Mouse (Mus musculus) fibroblast of lung, adult 2 months (primary cell): ENCODE measurements around the gene Cnot11.

Source experiments
- DNase-seq: peaks from one replicate; pipeline ENCODE4 v3.0.0-alpha.2; 2011; ENCODE audit warnings: low read depth

Gene Cnot11

DNA sequence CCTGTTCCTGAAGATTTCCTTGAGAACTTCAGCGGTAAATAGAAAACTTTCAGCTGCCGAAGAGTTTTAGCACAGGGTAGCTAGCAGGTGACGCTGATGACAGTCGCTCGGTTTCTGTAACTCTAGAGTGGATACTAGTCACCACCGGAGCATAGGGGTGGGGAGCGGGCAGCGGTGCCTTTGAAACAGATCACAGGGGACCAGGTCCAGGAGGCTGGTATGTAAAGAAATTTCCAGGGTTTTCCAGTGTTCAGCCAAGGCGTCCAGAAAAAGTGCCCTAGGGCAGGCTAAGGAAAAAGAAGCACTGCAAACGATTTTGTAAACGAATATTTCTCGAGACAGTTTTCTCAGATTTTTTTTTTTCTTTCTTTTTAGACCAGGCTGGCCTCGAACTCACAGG, at the start of gene Cnot11:
Gene Cnot11 (plus strand): TSS at position 162 of the 400 bp plus-strand sequence.
- no peak for DNase-seq

DNA sequence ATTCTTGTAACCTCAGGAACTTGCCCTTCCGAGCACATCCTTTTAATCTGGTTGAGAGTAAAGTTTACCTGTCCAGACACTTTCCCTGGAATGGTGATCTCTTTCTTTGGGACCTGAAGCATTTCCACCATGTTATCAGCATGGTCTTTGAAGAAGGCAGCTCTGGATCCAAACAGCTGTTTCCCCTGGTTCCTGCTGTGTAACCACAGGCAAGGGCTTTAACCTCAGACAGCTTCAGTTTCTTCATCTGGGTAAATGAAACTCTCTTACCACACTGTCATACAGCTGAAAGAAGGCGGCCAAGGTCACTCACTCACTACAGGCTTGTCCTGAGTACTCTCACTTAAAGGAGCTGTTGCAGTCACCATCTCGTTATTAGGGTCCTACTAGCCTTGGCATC, 47.4 kb upstream of the Cnot11 start:
- no peak for DNase-seq

DNA sequence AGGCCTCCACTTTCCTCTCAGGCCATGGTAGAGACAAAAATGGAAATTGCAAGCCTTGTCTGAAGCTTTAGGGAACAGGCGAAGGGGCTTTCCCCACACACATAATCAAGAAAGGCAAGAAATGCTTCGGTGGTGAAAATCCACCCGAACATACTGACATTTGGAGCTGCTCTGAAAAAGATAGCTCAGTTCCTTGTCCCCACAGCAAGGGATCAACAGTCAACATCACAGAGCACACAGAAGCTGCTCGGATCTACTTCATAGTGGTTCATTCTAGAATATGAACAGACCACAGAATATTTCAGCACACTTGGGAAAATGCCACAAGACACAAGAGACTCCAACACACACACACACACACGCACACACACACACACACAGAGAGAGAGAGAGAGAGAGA, 41.6 kb upstream of the Cnot11 start:
- DNase-seq: no peak

DNA sequence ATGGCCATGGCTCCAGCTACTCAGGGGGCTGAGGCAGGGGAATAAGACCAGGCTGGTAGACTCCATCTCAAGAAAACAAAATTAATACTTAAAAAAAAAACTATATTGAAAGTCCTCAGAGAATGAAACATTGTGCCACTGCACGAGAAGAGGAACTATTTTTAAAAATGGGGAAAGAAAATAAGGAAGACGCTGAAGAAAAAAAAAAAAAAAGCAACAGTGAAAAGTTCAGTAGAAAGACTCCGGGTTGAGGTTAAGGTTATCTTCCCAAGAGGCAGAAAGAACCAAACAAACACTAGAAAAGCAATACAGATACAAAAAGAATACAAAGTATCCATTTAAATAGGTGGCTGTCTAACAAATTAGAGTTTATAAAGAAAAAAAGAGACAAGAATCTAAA, 41.1 kb upstream of the Cnot11 start:
- no peak for DNase-seq

DNA sequence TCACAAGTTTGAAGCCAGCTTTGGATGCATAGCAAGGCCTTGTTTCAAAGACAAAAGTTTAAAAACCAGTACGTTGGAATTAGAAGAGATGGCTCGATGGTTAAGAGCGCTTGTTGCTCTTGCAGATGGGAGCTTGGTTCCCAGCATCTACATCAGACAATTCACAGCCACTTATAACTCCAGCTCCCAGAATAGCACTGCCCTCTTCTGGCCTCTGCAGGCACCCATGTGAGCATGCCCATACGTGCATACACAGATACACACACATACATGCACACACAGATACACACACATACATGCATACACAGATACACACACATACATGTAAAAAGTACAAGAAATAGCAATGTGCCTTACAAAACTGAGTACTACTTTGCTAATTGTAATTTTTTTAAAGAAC, 37.8 kb upstream of the Cnot11 start:
- no peak for DNase-seq

DNA sequence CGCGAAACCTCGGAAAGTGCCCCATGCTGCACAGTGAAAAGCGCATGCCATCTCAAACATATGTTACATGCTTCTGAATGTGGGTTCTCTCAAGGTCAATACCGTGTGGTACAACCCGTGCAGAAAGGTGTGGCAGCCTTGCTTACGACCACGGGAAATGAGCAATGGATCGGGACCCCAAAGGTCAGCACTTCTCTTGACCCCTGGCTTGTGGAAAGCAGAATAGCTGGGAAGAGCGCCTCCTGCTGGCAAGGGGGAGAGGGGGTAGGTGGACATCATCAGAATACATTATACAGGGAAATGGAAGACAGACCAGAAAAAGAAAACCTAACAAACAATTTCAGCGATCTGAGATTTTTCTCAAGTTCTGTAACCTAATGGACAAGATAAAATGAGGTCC, 37.0 kb upstream of the Cnot11 start:
- no peak for DNase-seq

DNA sequence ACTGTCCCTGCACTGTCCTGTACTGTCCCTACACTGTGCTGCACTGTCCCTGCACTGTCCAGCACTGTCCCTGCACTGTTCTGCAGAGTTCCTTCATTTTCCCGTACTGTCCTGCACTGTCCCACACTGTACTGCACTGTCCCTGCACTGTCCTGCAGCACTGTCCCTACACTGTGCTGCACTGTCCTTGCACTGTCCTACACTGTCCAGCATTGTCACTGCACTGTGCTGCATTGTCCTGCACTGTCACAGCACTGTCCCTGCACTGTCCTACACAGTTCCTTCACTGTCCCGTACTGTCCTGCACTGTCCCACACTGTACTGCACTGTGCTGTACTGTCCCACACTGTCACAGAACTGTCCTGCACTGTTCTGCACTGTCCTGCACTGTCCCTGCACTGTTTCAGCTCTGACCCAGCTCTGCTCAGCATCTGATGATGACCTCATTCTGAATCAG, 35.3 kb upstream of the Cnot11 start:
- no peak for DNase-seq

DNA sequence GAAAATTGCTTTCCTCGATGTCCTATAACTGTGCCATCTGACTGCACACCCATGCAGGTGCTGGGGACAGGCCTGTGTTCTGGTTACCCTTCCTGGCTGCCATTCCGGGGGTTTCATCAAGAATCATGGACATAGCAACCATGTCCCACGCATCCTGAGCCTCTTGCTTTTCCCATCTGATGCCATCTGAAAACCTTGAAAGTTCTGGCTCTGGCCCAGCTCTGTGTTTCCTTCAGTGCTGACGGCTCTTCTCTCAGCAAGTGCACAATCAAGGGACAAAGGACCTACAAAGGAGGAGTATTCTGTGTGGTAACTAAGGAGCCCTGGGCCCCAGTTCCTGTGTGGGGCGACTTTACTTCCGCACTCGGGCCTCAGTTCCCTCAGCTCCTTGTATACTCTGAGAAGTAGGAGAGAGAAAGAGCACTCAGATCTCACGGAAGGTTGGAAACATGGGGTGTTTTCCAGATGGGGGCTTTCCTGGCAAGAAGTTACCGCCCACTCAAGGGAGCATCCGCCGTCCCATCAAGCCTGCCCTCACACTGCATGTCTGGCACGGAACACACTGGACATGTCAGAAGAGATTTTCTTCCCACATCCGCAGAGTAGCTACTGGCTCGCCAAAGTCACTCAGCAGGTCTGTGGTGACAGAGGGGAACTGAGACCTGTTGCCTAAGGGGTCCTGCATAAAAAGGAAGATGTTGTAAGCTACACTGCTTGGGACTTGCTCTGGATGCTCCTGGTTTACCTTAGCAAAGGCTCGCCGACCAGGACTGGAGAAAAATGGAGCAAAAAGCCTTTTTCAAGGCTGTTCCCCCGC, 31.8 kb upstream of the Cnot11 start:
- DNase-seq: no peak

DNA sequence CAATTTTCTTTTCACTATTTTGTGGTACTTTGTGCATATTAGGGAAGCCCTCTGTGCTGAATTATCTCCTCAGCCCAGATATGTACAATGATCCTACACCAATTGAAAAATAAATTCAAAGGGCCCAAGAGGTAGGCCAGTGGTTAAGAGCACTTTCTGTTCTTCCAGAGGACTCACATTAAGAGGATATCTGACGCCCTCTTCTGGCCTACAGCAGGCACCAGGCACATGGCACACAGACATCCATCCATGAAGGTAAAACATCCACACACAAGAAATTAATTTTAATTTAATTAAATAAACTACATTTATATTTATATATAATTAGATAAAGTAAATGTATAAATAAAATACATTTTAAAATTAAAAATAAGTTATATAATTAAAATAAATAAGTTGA, 30.5 kb upstream of the Cnot11 start:
- no peak for DNase-seq

- DNase-seq: no peak
Observed at GRCm38 (mm10) chr1:39505600-39505999, 29.2 kb upstream of the Cnot11 start.

DNA sequence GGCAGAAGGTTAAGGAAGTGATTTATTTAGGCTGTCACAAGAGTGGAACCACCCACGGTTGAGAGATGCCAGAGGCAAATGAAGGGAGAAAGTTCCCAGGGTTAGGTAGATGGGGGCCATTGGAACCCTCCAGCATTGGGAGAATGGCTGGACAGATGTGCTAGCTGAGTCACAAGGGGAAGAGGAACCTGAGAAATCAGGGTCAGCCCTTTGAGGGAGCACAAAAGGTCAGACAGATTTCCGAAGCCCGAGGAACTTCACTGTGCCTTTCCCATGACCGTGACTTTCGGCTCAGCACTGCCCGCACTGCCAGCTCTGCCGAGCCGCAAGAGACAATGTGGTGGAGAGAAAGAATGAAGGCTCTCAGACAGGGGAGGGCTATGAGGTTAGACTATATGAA, 23.0 kb upstream of the Cnot11 start:
- no peak for DNase-seq

DNA sequence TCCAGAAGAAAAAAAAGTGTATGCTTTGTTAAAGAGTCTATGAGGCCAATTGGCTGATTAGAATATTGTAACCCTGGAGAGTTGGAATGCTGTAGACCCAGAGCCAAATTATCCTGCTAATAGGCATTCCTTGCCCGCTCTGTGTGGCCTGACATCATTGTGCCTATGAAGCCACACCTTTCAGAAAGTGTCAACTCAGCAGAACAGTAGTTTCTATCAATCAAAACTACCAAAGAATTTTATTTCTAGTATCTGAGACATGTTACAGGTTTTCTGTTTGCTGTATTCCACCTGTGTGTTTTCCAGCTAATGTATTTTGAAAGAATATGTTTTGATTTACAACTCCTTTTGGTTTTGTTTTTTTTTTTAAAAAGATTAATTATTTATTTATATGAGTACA, 22.6 kb upstream of the Cnot11 start:
- DNase-seq: no peak

- DNase-seq: no peak
Observed at GRCm38 (mm10) chr1:39515303-39515991, 19.3 kb upstream of the Cnot11 start.

GRCm38 (mm10) chr1:39521326-39521725, 13.5 kb upstream of the Cnot11 start:
- DNase-seq: no peak

DNA sequence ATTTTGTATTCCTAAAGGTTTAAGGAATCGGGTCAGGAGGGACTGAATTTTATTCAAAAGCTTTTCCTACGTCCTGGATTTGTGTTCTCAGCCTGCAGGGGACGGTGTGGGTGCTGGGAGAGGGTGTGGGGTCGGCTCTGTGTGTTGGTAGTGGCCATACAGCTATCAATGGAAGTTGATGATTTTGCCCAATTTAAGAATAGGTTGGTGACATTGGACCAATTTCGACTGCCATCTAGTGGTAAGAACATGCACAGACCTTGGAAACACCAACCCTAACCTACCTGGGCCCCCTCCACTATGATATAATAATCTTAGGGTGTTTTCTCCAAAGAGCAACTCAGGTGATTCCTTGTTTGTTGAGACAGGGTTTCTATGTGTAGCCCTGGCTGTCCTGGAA, 12.3 kb upstream of the Cnot11 start:
- DNase-seq: no peak

- DNase-seq: peak; percentile 29
Observed at GRCm38 (mm10) chr1:39525763-39526162, 9.0 kb upstream of the Cnot11 start.

- no peak for DNase-seq
Observed at GRCm38 (mm10) chr1:39526371-39527167, 8.2 kb upstream of the Cnot11 start.

DNA sequence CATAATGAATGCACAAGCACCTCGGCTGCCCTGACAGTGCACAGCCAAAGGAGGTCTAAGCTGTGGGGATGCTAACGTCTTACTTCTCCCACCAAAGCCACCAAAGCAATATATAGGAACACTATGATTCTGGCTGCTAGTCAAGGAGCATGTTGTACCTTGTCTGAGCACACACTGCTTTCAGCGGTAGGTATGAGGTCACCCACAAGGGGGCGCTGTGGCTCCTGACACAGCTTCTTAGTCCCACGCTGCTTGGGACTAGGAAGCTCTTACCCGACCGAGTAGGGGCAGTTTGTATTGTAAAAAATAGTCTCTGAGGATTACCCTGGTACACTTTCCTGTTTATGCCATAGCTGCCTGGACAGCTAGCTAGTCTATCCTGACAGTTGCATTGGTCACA, 7.4 kb upstream of the Cnot11 start:
- peak; percentile 24 for DNase-seq

DNA sequence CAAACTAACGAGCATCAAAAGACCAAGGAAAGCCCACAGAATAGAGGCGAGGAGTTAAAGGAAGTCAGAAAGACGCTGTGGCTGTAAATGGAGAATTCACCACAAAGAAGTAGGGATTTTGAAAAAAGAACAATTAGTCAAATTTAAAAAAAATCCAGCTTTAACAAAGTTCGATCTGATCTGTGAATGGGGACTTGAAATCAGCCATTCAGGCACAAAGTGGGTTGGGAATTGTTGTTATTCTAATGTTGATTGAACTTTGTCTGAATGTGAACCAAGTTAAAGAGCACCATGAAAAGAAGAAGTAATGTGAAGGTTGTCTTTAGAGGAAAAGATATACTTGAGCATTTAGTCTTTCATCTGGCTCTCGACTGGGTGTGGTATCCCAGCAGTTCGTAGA, 6.5 kb upstream of the Cnot11 start:
- DNase-seq: no peak

DNA sequence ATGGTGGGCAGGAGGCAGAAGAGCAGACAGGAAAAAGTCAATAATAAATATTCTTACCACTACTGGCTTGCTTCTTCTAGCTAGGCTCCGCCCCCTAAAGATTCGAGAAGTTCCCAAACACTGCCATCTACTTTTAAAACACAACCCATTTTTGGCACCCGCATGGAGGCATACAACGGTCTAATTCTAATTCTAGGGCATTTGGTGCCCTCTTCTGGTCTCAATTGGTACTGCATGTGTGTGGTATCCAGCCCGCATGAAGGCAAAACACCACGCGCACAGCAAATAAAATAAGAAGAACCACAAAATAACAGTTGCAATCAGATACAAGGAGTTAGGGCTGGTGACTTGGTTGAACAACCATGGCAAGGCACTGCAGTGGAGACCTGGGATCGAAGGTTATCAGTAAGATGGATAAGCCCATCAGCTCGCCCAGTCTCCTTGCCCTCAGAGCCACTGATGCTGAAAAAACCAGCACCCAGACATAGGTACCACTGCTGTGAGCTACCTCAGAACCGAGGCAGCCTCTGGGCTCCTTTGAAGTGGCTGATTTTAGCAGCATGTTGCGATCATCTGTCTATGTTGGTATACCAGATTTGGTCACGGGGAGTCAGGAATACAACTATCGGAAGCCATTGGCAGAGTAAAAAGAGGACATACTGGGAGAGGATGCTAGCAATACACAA, 4.4 kb upstream of the Cnot11 start:
- peak; percentile 36 for DNase-seq

DNA sequence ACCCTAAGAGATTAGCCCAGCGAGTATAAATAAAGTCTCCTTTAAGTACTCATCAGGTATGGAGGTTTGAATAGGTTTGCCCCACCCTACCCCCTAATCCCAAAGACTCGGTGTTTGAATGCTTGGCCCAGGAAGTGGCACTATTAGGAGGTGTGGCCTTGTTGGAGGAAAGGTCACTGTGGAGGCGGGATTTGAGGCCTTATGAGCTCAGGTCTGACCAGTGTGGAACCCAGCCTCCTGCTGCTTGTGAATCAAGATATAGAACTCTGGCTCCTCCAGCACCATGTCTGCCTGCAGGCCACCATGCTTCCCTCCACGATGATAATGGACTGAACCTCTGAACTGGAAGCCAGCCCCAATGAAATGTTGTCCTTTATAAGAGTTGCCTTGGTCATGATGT, 3.8 kb upstream of the Cnot11 start:
- DNase-seq: no peak

DNA sequence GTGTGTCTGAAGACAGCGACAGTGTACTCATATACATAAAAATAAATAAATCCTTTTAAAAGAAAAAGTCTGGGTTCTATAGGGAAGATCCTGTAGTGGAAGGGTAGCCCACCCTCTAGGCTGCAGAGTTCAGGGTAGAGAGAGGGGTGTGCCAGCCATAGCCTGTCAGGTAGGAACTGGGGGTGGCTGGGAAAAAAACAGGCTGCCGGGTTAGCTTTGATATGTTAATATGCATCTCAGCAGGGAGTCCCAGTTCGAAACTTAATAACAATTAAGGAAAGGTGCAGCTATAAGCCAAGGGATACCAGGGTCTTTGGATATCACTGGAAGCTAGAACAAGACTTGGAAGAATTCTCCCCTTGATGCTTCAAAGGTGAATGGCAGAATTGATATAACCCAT, 875 bp upstream of the Cnot11 start:
- no peak for DNase-seq
